Mouse (Mus musculus): Measurements from ENCODE around the gene Hist2h2bb. TPM values are rescaled to one million over a fixed set of nuclear protein-coding genes. Genes with fewer than 3 reads are reported as not detected.

Hist2h2bb gene
- total and polyA plus RNA-seq, 2 experiments from 2014 or later, result 1.4 to 397 TPM

GRCm38 (mm10) chr3:96225421-96225820 is 44.1 kb upstream of the Hist2h2bb start:
- no peak for DNase-seq (ENCODE audit: low spot score)
- H3K4me2 ChIP-seq (ENCODE audit: low read depth, low read length), result no peak overlapping the region
- no peaks in the 10 kb centered on the region for H3K27me3 ChIP-seq (ENCODE audit: insufficient read depth, low read length)
- no peak for TF ChIP-seq CTCF (IDR thresholded peaks at IDR 0.05; ENCODE audit: low read depth)
- no peaks in the 10 kb centered on the region for H3K9me3 ChIP-seq (ENCODE audit: low read length)
- no peak for ATAC-seq
- H3K36me3 ChIP-seq (ENCODE audit: insufficient read depth, low read length), result no peaks in the 10 kb centered on the region
- no peak overlapping the region for H3K4me3 ChIP-seq (ENCODE audit: low read length)
- peaks cover 10% of the 10 kb centered on the region; the same call in 1 of the 2 replicates for H3K4me1 ChIP-seq (ENCODE audit: insufficient read depth, low read length)
- WGBS, result 20% methylated on average over 2 of the region's 2 CpGs
- H3K27ac ChIP-seq, result no peak overlapping the region
- H3K9ac ChIP-seq (replicated peaks; ENCODE audit: low read length), result no peak overlapping the region

- WGBS, result 76% methylated on average over 8 of the region's 8 CpGs
- H3K27me3 ChIP-seq (ENCODE audit: insufficient read depth, low read length), result no peaks in the 10 kb centered on the region
- peaks cover 6% of the 10 kb centered on the region; the same call in 1 of the 2 replicates for H3K4me1 ChIP-seq (ENCODE audit: insufficient read depth, low read length)
- no peak for TF ChIP-seq CTCF (IDR thresholded peaks at IDR 0.05; ENCODE audit: low read depth)
- no peaks in the 10 kb centered on the region for H3K36me3 ChIP-seq (ENCODE audit: insufficient read depth, low read length)
- H3K9ac ChIP-seq (replicated peaks; ENCODE audit: low read length), result no peak overlapping the region
- no peak overlapping the region for H3K27ac ChIP-seq
- no peak for DNase-seq (ENCODE audit: low spot score)
- H3K4me2 ChIP-seq (ENCODE audit: low read depth, low read length), result no peak overlapping the region
- 0 out of 2 replicates have a peak, but pooled peaks have one; percentile 15 for ATAC-seq
- H3K9me3 ChIP-seq (ENCODE audit: low read length), result no peaks in the 10 kb centered on the region
- H3K4me3 ChIP-seq (ENCODE audit: low read length), result no peak overlapping the region
Observed at GRCm38 (mm10) chr3:96226695-96227648, 42.6 kb upstream of the Hist2h2bb start.

GRCm38 (mm10) chr3:96228828-96229227 is 40.7 kb upstream of the Hist2h2bb start:
- no peaks in the 10 kb centered on the region for H3K4me1 ChIP-seq (ENCODE audit: insufficient read depth, low read length)
- no peak for TF ChIP-seq CTCF (IDR thresholded peaks at IDR 0.05; ENCODE audit: low read depth)
- no peaks in the 10 kb centered on the region for H3K36me3 ChIP-seq (ENCODE audit: insufficient read depth, low read length)
- ATAC-seq (no peak), DNase-seq (ENCODE audit: low spot score) (no peak)
- H3K4me3 ChIP-seq (ENCODE audit: low read length), result no peak overlapping the region
- no peak overlapping the region for H3K27ac ChIP-seq
- no peak overlapping the region for H3K4me2 ChIP-seq (ENCODE audit: low read depth, low read length)
- no peak overlapping the region for H3K9ac ChIP-seq (replicated peaks; ENCODE audit: low read length)
- 70% methylated on average over 2 of the region's 2 CpGs for WGBS
- no peaks in the 10 kb centered on the region for H3K9me3 ChIP-seq (ENCODE audit: low read length)
- no peaks in the 10 kb centered on the region for H3K27me3 ChIP-seq (ENCODE audit: insufficient read depth, low read length)

- no peak overlapping the region for H3K9ac ChIP-seq (replicated peaks; ENCODE audit: low read length)
- no peak overlapping the region for H3K27ac ChIP-seq
- no peaks in the 10 kb centered on the region for H3K4me1 ChIP-seq (ENCODE audit: insufficient read depth, low read length)
- no peak for ATAC-seq
- no peak overlapping the region for H3K4me3 ChIP-seq (ENCODE audit: low read length)
- no peaks in the 10 kb centered on the region for H3K27me3 ChIP-seq (ENCODE audit: insufficient read depth, low read length)
- WGBS, result 75% methylated on average over 2 of the region's 2 CpGs
- no peak for DNase-seq (ENCODE audit: low spot score)
- no peak for TF ChIP-seq CTCF (IDR thresholded peaks at IDR 0.05; ENCODE audit: low read depth)
- H3K36me3 ChIP-seq (ENCODE audit: insufficient read depth, low read length), result no peaks in the 10 kb centered on the region
- H3K9me3 ChIP-seq (ENCODE audit: low read length), result no peaks in the 10 kb centered on the region
- H3K4me2 ChIP-seq (ENCODE audit: low read depth, low read length), result no peak overlapping the region
Observed at GRCm38 (mm10) chr3:96230404-96230803, 39.1 kb upstream of the Hist2h2bb start.

- no peaks in the 10 kb centered on the region for H3K9me3 ChIP-seq (ENCODE audit: low read length)
- 71% methylated on average over 4 of the region's 4 CpGs for WGBS
- no peaks in the 10 kb centered on the region for H3K27me3 ChIP-seq (ENCODE audit: insufficient read depth, low read length)
- no peak for TF ChIP-seq CTCF (IDR thresholded peaks at IDR 0.05; ENCODE audit: low read depth)
- no peak overlapping the region for H3K27ac ChIP-seq
- DNase-seq (ENCODE audit: low spot score), result no peak
- H3K4me2 ChIP-seq (ENCODE audit: low read depth, low read length), result no peak overlapping the region
- no peak for ATAC-seq
- no peaks in the 10 kb centered on the region for H3K4me1 ChIP-seq (ENCODE audit: insufficient read depth, low read length)
- H3K36me3 ChIP-seq (ENCODE audit: insufficient read depth, low read length), result no peaks in the 10 kb centered on the region
- no peak overlapping the region for H3K4me3 ChIP-seq (ENCODE audit: low read length)
- H3K9ac ChIP-seq (replicated peaks; ENCODE audit: low read length), result no peak overlapping the region
Observed at GRCm38 (mm10) chr3:96230910-96231757, 38.4 kb upstream of the Hist2h2bb start.

DNA sequence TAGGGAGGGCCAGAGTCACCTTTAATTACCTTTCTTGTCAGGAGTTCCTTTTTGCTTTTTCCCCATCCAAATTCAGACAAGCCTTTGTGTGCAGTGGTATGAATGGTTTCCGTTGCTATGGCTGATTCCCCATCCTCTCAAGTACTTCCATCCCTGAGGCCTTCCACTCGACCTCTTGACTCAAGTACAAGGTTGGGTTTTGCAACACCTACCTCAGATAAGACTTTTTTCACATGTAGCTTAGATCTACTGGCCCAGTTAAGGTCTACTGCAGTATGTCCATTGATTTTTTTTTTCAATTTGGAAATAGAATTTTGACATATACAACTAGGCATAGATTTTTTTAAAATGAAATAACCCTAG is 37.8 kb upstream of the Hist2h2bb start:
- TF ChIP-seq CTCF (IDR thresholded peaks at IDR 0.05; ENCODE audit: low read depth), result no peak
- Histone ChIP-seq H3K27ac (no peak overlapping the region), H3K9ac (replicated peaks; ENCODE audit: low read length) (no peak overlapping the region), H3K4me3 (ENCODE audit: low read length) (no peak overlapping the region), H3K4me2 (ENCODE audit: low read depth, low read length) (no peak overlapping the region), H3K27me3 (ENCODE audit: insufficient read depth, low read length) (no peaks in the 10 kb centered on the region), H3K9me3 (ENCODE audit: low read length) (no peaks in the 10 kb centered on the region), H3K36me3 (ENCODE audit: insufficient read depth, low read length) (no peaks in the 10 kb centered on the region), H3K4me1 (ENCODE audit: insufficient read depth, low read length) (no peaks in the 10 kb centered on the region)
- WGBS, result 56% methylated on average over 2 of the region's 2 CpGs
- no peak for DNase-seq (ENCODE audit: low spot score)
- no peak for ATAC-seq
